Mouse (Mus musculus): ENCODE measurements around the gene Zscan4e.
"Not testable (repeated sequence)": the region's sequence is repeated elsewhere in the genome, so short reads cannot be mapped to it uniquely, and the experiment has no call there.

Zscan4e gene

DNA sequence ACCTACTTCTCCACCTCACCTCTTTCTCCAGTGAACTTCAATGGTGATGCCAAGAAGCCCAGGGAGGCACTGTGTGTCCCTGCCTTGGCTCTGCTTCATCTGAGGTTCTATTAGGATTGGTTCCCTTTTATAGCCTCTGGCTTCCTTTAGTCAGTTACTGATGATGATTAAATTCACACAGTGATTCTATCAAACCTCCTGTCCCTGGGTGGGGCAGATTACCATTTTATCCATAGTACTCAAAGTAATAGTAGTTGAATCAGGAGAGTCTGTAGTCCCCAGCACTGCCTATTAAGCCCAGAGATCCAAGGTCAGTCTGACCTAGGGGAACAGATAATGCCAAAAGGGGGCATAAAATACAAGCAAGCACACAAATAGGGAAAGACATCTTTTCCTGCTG, at the start of gene Zscan4e:
TSS of gene Zscan4e (minus strand) at position 101 of the 400 bp plus-strand sequence.
- DNase-seq (ENCODE audit: low spot score), result not testable (repeated sequence)
